Mouse (Mus musculus) left cerebral cortex, adult 18-20 months (tissue): ENCODE results near the gene Fis1. TPM values are rescaled to one million over a fixed set of nuclear protein-coding genes. Genes with fewer than 3 reads are reported as not detected.

Experiments
- DNase-seq, 2 experiments: peaks; one replicate each; pipeline ENCODE4 v3.0.0; 2021 to 2022; ENCODE audit warnings: low spot score in 2 of 2, mixed read lengths in 1 of 2
- total RNA-seq, 2 experiments: library from RNA; stranded (reverse); gene quantifications; 2 replicates each; pipeline ENCODE4 v1.2.3; 2021

The Fis1 gene
- total RNA-seq, 2 experiments from 2014 or later, result 281 to 287 TPM

DNA sequence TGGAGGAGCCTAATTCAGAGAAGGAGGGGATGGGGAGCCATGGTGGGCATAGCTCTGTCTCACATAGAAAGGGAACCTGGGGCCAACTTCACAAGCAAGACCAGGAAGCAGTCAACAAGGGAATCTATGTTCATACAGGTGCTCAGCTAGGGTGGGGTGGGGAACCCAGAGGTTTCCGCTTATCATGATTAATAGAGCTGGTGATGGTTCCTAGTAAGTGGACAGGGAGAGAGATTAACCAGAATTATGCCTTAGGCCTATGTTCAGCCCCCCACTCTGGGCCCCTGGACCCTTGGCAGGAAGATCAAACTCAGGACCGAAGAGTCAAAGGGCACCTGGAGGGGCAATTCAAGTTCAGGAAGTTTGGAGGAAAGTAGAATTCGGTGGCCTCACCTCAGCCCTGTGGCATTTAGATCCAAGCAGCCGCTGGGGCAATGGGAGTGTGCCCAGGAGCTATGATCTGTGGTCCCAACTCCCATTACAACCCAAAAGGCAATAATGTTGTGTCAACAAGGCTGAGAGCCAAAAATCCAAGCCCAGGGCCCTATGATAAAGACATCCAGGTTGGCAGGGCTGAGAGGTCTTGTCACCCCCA is 13.9 kb downstream of the Fis1 start:
- DNase-seq, result no peak

DNA sequence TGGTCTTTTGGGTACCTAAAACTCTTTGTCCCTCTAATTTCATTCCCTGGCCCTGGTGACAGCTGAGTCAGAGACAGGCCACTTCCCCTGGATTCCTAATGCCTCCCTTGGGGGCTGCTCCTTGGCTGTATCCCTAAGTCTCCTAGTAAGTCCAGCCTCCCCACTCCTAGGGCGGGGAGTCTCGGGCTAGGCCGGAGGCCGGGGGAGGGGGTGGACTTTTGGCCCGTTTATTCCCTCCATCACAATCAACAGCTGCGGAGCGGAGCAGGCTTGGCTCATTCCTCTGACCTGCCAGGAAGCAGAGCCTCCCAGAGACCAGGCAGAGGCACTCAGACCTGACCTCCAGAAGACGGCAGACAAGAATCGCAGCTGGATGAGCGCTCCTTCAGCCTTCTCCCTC is 14.5 kb downstream of the Fis1 start:
- DNase-seq, result no peak

DNA sequence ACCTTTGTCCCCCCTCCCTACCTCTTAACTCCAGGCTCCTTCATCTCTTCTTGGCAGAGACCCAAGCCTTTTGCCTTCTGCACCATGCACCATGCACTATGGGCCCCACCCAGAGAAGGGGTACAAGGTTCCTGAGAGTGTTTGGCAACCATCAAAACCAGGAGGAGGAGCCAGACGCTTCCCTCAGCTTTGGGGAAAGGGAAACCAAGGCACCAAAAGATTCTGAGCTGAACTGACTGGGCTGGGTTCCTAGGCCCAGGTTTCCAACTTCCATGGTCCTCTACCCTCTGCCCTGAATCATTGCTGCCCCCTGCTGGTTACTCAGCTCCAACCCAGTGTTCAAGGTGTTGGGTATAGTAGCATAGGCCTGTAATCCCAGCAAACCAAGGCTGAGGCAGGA is 17.6 kb downstream of the Fis1 start:
- peak; percentile 55 to 73 for DNase-seq

DNA sequence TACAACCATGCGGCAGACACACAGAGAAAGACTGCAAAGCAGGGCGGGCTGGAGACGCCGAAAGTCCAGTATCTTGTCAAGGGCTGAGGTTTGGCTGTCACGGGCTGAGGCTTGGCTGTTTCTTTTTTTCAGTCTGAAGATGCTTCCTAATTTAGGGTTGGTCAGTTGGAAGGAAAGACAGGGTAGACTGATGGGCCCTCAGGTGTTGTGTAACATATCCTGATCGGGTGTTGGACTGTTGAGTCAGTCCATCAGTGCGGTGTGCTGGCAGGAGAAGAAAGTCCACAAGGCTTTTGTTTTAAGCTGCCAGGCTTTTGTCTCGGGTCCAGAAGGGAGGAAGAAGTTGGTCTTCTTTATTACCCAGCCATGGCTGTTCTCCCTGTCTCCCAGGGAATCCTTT is 20.6 kb downstream of the Fis1 start:
- DNase-seq, result no peak

DNA sequence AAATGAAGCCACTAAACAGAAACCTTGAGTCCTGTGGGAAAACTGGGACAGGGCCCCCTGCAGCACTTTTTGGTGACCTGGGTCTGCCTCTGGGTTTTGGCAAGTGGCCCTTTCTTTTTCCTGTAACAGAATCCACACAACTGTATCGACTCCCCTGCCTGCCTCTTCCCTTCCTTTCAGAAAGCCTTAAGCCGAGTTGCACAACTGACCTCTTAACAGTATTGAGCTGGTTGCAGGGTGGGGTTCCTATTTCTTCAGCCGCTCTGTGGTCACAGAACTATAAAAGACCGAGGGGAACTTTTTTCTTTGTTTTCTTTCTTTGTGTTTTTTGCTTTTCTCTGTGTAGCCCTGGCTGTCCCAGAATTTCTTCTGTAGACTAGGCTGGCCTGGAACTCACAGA is 24.7 kb downstream of the Fis1 start:
- DNase-seq, result no peak

DNA sequence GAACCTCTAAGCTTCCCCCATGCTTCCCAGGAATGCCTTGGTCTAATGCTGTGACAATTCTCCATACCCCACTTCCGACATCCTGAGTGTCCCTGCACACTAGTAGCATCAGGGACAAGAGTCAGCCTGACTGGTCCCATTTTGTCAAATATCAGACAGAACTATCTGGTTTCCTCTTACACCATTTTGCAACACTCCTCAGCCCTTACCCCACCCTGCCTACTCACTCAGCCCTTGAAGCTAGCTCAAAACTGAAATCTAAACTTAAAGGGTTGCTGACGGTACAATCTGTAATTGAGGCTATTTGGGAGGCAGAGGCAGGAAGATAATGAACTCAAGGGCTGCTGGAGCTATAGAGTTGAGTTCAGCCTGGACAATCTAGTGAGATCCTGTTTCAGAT is 26.7 kb downstream of the Fis1 start:
- DNase-seq, result no peak

- no peak for DNase-seq
Observed at GRCm38 (mm10) chr5:136980974-136981373, 27.9 kb downstream of the Fis1 start.

DNA sequence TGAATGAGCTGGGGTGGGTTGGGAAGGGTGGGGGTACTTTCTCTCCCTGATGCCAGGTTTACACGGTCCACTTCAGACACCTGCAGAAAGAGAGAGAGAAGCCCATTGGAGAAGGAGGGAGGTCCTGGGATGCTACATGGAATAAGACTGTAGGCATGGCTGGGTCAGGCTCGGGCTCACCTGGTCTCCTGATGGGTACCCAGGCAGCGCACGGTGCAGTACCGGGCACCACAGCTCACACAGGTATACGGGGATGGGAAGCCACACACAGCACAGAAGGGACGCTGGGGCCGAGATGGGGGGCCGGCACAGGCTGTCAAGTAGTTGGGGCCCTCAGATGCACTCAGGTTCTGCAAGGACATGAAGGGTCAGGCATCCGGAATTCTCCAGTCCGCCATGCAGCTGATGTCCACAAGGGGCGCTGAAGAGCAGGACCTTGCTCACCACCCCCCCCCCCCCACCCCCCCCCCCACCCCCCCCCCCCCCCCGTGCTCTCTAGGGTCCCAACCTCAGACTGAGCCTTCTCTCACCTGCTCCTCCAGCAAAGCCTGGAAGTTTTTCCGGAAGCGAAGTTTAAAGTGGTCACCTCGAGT is 29.4 kb downstream of the Fis1 start:
- peak in 1 of 2 experiments; percentile 60 for DNase-seq

GRCm38 (mm10) chr5:136984828-136985227 is 31.8 kb downstream of the Fis1 start:
- no peak for DNase-seq

DNA sequence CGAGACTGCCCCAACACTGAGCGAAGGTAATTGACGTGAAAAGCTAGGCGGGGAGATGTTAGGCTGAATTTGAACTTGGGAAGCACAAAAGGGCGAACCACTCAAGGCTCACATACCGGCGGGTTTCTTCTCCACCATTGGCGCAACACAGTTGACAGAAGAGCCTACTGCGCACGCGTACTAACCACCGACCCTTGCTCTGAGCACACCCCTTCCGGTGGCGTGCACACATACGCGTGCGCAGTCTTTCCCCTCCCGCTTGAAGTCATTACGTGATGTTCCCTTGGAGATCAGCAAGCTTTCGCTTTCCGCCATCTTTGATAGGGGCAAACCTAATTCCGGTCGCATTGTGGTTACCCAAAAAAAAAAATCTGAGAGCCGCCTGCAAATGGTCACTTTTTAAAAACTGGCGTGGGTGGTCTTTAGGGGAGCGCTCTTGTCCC is 33.6 kb downstream of the Fis1 start, which contains the start of gene Plod3:
Gene Plod3, plus strand, starts transcription at position 325 of the 443 bp plus-strand sequence.
- DNase-seq, result peak; percentile 95 to 97

- DNase-seq, result peak; percentile 65 to 74
Observed at GRCm38 (mm10) chr5:136987138-136987933, 34.3 kb downstream of the Fis1 start.

- no peak for DNase-seq
Observed at GRCm38 (mm10) chr5:136987934-136988271, 34.8 kb downstream of the Fis1 start, which contains the start of gene Znhit1. Znhit1 (minus strand) TSS chr5:136988021.

DNA sequence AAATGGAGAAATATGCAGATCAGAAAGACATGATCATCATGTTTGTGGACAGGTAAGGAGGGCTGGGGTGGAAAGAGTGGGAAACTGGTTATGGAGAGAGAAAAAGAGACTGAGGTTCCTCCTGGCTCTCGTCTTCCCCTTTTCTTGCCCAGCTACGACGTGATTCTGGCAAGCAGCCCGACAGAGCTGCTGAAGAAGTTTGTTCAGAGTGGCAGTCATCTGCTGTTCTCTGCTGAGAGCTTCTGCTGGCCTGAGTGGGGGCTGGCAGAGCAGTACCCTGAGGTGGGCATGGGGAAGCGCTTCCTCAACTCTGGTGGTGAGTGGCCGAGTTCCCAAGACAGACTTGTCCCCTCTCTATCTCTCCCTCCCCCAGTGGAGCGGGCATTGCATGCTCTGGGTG is 35.3 kb downstream of the Fis1 start:
- peak in 1 of 2 experiments; percentile 34 for DNase-seq

DNA sequence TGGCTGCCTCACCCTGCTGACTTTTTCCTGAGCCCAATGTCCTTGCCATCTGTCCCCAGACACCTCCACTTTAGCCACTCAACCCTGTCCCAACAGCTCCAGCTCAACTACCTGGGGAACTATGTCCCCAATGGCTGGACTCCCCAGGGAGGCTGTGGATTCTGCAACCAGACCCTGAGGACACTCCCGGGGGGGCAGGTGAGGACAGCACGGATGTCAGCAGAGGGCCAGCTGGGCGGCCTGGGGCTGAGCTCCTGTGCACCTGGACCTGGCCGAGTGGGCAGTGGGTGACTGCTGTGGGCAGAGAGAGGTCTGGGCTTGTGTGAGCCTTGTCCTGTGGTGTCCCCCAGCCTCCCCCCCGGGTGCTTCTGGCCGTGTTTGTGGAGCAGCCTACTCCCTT is 36.7 kb downstream of the Fis1 start:
- no peak for DNase-seq

DNA sequence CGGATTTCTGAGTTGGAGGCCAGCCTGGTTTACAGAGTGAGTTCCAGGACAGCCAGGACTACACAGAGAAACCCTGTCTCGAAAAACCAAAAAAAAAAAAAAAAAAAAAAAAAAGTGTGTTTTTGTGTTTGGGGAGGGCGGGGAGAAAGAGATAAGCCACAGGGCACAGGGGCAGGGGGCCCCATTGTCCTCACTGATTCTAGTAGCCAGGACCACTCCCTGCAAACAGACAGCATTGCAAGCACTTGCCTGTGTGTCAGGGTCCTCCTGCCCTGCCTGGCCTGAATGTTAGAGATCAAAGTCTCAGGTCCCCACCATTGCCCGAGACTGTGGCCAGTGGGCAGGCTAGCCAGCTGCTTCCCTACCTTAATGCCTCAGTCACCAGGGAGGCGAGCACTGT is 46.4 kb downstream of the Fis1 start:
- no peak for DNase-seq

DNA sequence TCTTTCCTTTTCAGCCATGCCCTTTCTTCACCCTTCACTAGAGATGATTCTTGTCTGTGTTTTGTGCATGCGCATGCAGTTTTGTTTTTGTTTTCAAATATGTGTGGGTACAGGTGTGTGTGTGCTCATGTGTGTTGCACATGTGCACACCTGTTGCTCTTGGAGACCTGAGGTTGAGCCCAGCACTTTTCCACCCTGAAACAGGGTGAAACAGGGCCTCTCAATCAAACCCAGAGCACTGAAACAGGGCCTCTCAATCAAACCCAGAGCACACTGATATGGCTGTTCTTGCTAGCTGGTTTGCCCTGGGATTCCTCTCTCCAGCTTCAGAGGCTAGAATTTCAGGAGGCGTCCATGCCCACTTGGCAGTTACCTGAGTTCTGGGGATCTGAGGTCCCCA is 47.5 kb downstream of the Fis1 start:
- no peak for DNase-seq

DNA sequence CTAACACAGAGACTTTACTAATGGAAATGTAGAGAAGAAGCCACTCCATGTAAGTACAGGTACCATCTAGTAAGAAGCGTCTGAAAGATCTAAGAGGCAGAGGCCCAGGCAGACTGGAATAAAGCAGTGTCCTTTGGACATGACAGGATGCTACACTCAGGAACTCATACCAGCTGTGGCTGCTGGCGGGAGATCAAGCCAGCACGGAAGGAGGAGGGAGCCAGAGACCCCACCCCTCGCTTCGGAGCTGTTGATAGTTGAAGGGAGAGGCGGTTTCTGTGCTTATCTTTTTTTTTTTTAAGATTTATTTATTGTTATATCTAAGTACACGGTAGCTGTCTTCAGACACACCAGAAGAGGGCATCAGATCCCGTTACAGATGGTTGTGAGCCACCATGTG is 54.2 kb downstream of the Fis1 start:
- no peak for DNase-seq

GRCm38 (mm10) chr5:137009988-137010387 is 56.9 kb downstream of the Fis1 start:
- peak; percentile 48 to 75 for DNase-seq

DNA sequence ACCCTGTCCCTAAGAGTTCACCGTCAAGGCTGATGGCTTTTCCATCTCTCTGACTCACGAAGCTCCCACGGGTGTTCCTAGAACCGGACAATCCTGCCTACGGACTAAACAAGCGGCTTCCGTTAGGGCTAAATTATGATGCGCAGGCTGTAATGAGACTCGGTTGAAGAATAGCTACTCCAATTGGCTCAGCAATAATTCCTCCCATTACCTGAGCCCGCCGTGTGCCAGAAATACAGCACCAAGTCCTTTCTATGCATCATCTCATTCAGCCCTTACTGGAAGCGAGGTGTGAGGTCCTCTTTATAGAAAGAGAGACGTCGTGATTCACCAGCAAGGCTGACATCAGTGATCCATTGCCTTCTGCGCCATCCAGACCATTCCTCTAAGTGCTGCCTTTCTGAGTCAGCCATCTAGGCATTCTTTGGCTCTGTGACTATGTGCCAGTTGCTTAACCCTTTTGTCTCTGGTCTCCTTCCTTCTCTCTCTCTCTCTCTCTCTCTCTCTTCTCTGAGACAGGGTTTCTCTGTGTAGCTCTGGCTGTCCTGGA is 59.4 kb downstream of the Fis1 start:
- no peak for DNase-seq
